Mouse (Mus musculus) 3T3-L1 (cell line): ENCODE results near the gene Rgs3.
A peak's percentile ranks its signal among the peaks of the same experiment; 100 is the strongest.

Experiments used
- DNase-seq: peaks from one replicate; pipeline ENCODE4 v3.0.0-alpha.2; 2015; ENCODE audit warnings: low read depth, low spot score

Rgs3 gene

DNA sequence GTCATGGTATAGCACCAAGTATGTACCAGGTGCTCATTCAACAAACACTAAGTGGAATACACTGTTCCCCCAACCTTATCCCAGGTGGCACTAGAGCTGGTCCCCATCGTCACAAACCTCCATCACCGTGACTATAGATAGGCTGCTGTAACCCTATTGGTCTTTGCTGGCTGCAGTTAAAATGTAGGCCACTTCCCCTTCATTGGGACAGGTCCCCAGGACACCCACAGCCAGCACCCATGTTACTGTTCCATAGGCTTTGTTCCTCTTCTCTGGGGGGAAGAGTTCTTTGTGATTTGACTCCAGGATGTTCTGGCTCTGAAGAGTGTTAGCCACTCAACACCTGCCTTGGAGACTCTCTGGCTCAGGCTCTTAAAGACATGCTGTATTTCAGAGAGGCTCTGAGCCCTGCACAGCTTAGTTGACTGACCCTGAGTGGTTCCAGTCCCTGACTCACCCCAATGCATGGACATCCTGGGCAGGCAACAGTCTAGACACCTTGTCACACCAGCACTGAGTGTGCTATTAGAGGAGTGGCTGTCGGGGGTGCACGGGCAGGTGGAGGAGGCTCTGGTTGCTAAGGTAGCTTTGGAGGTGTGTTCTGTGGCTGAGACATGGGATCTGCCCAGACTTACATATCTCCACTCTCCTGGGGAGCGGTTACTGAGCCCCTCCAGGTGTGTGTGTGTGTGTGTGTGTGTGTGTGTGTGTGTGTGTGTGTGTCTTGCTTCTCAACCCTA is 94.4 kb downstream of the Rgs3 start:
- no peak for DNase-seq

DNA sequence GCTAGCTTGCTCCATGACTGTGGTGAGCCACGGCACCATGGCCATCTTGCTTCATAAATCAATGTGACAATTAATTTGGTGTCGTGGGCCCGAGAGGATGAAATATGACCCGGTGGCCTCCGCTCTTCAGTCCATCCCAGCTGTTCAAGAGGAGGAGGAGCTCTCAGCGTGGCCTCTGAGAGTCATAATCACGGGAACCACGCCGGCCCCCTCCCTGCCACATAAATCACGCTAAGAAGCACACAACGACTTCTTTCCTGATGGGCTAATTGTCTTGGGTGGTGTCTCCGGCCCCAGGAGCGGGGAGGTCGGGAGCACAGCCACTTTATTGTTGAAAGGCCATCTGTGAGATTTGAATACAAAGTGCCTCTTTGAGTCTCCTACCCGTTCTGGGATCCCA is 99.6 kb downstream of the Rgs3 start:
- DNase-seq, result no peak

DNA sequence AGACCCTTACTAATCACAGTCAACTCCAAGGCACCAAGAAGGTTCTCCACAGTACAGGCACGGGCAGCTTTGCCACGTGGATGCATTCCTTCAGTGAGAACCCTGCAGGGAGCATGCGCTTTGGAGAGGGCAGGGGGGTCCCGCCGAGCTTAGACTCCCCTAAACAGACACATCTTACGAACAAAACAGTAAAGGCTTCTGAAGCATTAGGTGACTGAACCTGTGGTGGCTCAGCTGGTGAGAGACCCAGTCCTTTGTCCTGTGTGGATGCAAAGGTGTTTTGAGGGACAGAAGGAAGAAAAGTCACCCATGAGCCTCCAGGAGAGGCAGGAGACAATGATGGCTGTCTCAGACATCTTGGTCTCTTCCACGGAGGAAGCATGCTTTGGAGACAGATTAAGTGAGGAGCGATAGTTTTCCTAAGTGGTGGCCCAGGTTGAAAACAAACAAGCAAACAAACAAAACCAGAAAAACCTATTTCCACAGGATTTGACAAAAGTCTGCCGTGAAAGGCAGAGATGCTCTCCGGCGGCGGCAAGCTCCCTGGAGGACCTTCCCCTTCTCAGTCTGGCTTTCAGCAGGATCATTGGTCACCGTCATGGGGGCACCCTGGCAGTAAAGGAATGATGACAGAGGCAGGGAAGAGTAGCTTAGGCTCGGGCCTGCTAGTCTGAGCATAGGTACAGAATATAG is 100.4 kb downstream of the Rgs3 start:
- DNase-seq, result no peak

DNA sequence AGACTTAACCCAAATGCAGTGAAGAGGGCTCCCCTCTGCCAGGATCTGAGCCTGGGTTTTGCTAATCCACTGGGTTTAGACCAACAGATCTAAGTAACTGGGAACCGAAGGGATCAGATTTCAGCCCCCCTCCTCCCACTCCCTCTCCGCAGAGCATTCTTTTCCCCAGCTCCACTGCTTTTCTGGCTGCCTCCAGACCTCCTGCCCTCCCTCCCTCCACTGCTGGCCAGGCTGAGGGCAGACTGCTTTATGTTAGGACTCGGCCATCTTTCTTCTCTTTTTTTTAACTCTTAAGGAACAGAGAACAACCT is 100.9 kb downstream of the Rgs3 start:
- DNase-seq, result peak; percentile 73

DNA sequence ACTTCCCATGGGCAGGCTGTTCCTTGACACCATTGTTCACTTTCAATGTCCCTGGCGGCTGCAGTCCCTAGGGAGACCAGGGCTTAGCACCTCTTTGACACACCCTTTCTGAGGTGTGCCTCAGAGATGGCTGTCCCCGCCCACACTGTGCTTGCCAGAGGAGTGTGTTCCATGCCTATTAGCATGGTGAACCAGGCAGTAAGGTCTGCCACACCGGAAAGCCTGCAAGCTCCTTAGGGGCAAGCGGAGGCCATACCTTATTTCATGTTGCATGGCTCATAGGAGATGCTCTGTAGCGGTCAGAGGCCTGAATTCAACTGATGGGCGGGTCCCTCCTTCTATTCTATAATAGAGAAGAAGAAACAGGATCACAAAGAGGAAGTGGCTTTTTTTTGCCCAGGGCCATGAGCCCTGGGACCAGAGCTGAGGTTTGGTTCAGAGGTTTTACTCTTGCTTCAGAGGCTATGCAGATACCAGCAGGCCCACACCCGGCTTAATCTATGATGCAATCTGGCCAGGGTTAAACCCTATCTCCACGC is 101.7 kb downstream of the Rgs3 start:
- peak; percentile 25 for DNase-seq

GRCm38 (mm10) chr4:62663348-62663747 is 103.7 kb downstream of the Rgs3 start:
- DNase-seq, result no peak

- DNase-seq, result peak; percentile 26
Measured at GRCm38 (mm10) chr4:62665842-62666241, 106.2 kb downstream of the Rgs3 start.

DNA sequence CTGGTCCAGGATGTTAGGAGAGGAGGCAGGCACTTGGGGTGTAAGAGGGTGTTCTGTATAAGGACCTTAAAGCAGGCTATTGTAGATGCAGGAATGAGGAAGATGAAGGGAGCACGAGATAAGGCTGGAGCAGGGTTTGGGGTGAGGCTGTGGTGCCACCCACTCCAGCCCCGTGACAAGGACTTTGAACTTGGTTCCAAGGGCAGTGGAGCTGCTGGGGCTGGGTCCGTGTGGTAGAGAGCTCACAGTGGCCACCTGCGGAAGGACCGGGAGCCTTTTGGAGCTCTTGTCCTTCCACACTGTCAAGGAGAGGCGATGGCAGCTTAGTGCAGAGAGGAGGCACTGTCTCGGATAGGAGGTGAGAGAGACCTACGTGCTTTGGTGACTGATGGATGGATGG is 109.0 kb downstream of the Rgs3 start:
- no peak for DNase-seq

DNA sequence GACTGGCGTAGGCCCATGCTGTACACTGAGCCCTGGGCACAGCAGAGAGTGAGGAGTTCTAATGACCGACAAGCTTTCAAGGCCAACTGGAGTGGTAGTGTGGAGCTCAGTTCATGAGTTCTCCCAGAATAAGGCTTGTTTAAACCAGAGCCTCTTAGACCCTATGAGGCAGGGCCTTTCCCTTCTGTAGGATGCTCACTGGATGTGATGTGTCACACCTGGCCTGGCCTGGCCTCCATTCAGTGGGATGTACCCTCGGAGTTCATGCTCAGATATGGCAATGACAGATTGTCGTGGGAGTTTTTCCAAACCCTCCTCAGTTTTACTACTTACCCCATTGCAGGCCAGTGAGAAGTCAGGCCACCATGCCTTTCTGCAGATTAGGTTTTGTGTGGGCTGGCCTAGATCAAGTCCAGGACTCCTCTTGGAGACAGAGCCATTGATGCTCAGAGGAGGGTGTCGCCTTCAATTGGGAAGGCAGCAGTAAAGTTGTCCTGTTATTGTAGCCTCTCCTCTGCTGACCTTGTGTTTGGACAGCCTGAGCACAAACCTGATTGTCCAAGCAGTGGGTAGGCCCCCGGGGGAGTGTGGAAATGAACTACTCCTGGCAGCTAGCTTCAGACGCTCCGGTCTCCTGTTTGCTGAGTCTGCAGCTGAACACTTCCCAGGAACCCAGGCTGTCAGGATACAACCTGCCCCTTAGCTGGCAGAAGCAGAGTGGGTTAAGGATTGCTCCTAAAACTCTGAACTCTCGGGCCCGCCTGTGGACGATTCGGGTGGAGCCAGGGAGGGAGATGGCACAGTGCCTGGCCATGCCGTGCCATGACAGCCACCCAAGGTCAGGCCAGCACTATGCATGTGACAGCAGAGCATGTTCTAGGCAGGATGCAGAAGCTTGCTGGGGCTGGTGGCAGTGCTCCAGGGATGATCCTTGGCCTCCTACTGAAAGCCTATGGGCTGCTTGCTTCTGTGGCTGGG is 109.7 kb downstream of the Rgs3 start:
- DNase-seq, result no peak

DNA sequence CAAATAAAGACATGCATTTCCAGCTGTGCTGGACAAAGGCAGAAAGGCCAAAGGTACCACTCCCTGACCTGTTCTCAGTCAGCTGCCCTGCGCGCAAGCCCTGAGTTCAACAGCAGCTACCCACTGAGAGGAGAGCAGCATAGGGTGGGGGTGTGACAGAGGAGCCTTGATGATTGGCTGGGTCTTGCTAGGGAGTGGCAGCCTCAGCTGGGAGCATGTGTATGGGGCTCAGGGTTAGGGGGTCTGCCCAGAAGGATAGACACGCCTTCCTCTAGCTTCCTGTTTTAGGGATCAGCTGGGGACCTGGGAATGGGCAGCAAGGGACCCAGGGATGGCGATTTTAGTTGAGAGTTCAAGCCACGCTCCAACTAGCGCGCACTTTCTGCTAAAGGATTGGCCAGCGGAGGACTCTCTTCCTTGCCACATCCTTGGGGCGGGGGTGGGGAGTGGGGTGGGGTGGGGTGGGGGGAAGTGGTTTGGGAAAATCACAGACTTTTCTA is 113.9 kb downstream of the Rgs3 start:
- DNase-seq, result no peak

- no peak for DNase-seq
Measured at GRCm38 (mm10) chr4:62674031-62674995, 114.7 kb downstream of the Rgs3 start.

DNA sequence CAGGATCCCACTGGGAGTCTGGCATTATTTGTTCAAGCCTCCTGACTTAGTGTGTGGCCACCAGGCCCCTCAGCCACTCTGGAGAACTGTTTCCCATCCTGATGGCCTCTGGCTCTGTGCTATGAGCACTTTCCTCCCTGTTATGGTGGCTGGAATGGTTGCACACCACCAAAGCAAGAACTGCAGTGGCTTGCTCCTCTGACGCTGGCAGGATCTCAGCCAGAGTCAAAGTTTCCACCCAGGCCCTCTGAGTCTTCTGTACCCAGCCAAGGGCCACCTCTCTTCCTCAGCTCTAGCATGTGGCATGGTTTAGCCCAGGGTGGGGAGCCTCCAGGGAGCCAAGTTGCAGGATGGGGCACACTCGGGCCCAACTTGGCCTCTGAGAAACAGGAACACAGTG is 115.7 kb downstream of the Rgs3 start:
- no peak for DNase-seq

GRCm38 (mm10) chr4:62677047-62677737 is 117.5 kb downstream of the Rgs3 start:
- DNase-seq, result no peak

DNA sequence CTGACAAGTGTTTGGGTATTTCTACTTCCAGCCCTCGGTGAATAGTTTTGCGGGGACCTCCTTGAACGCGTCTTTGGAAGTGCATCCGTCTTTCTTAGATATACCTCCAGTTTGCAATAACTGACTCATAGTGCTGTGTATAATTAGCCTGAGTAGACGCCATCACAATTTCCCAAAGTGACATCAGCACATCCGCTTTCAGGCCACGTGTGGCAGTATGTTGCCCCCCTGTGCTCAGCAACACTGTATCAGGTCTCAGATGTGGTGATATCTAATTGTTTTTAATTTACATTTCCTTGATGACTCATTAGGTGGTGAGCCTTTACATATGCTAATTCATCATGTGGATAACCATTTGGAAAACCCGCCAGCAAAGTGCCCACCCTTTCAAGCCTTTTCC is 119.5 kb downstream of the Rgs3 start:
- no peak for DNase-seq

- DNase-seq, result no peak
Measured at GRCm38 (mm10) chr4:62681467-62681866, 121.8 kb downstream of the Rgs3 start.

DNA sequence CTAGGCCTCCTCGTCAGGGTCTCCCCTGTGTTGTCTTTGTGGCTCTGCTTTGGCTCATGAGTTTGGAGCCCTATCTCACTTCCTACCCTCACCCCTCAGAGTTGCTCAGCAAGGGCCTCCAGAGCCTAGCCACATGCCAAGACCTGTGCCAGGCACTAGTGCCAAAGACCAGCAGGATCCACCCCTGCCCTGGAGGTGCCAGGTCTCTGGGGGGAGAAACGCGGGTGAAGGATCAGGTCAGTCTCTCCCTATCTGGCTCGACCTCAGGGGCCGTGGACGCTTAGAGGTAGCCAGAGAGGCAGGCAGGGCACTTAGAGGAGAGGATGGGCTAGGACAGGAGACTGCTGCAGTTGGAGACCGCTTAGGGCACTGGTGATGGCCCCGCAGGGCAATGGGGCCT is 122.7 kb downstream of the Rgs3 start:
- no peak for DNase-seq

DNA sequence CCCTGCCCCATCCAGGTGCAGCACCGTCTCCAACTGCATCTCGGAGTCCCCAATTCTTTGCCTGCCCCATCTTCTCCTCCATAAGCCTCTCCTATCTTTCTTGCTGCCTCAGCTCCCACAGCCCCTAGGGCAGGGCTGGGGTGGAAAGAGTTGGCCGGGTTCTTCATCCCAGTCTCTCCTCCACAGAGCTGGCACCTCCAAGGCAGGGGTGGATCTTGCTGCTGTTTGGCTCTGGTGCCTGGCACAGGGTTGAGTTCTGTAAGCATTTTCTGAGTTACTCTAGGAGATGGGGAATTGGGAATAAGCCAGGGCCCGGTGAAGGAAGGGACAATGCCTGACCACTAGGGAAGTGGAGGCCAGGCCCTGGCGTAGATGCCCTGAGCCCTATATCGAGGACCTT is 123.5 kb downstream of the Rgs3 start:
- DNase-seq, result no peak

DNA sequence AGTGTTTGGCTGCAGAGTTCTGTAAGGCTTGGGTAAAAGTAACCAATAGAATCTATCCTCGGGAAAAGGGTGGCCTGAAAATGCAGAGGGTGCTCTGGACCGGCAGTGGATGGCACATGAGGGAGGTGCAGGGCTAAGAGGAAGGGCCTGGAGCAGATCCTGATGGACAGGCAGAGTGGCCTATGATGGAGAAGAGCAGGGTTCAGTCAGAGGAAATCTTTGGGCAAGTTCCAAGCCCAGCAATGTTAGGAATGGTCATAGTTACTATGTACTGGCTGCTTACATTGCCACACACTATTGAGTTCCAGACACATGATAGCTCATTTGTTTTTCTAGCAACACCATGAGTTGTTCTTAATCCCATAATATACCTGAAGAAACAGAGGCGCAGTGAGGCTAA is 124.7 kb downstream of the Rgs3 start:
- peak; percentile 69 for DNase-seq

DNA sequence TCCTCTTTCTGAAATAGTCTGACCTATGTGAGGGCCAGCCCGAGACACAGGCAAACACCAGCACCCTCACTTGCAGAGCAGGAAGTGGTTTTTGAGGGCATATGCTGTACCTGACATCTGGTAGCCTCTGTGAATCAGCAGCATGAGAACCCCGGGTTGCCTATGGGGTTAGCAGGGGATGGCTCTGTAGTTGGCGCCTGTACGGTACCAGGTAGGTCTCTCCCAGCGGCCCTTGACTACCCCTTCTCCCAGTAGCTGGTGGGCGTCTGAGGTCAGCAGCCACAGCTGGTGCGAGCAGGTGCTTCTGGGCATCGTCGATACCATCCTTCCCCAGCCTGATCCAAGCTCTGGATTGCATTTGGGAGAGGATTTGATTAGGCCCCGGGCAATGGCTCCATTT is 125.6 kb downstream of the Rgs3 start:
- DNase-seq, result no peak

DNA sequence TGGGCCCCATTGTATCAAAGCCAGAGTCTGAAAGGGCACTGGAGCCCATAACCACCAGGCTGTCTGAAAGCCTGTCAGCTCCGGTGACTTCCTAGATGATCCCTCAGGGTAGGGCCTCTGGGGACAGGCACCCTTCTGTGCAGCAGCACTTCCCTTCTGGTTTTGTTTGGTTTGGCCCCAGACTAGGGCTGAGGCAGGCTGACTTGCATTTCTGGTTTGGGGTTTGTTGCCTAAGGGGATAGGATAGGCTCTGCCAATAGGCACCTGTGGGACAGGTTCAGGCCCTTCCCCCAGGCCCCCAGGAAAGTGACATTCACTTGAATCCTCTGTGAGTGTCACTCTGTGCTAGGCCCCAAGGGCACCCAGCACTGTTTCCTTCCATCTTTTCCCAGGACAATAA is 127.1 kb downstream of the Rgs3 start:
- DNase-seq, result no peak
